Mouse (Mus musculus): ENCODE results near the gene Snupn. TPM values are rescaled to one million over a fixed set of nuclear protein-coding genes. Genes with fewer than 3 reads are reported as not detected.

Gene Snupn
- polyA plus RNA-seq, 1 experiment, result 15.2 TPM

GRCm38 (mm10) chr9:56923841-56924650 is 26.6 kb upstream of the Snupn start:
- TF ChIP-seq POLR2A (IDR thresholded peaks at IDR 0.05; ENCODE audit: borderline replicate concordance, extremely low read depth, insufficient read depth, insufficient read length, poor library complexity, severe bottlenecking) (no peak), CTCF (IDR thresholded peaks at IDR 0.05; ENCODE audit: borderline replicate concordance, extremely low read depth, insufficient read depth, insufficient read length) (no peak)
- no peak for DNase-seq (ENCODE audit: low read depth)

DNA sequence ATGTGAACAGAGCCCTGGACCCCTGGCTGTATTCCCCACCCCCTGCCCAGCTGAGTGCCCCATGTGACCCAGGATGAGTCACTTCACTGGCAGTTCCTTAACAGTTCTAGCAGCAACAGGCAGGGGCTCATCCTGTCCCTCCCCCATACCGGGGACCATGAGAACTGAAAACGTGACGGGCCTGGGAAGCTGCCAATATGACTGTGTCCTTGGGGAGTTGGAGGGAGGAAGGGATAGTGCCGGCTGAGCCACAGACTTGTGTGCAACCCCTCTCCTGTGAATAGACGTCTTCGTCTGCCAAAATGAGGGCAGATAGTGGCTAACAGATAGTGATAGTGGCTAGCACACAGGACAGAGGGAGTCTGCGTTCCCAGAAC is 26.0 kb upstream of the Snupn start:
- TF ChIP-seq POLR2A (IDR thresholded peaks at IDR 0.05; ENCODE audit: borderline replicate concordance, extremely low read depth, insufficient read depth, insufficient read length, poor library complexity, severe bottlenecking) (no peak), CTCF (IDR thresholded peaks at IDR 0.05; ENCODE audit: borderline replicate concordance, extremely low read depth, insufficient read depth, insufficient read length) (no peak)
- DNase-seq (ENCODE audit: low read depth), result peak; percentile 67

- peak; percentile 1 for DNase-seq (ENCODE audit: low read depth)
- TF ChIP-seq CTCF (IDR thresholded peaks at IDR 0.05; ENCODE audit: borderline replicate concordance, extremely low read depth, insufficient read depth, insufficient read length) (no peak), POLR2A (IDR thresholded peaks at IDR 0.05; ENCODE audit: borderline replicate concordance, extremely low read depth, insufficient read depth, insufficient read length, poor library complexity, severe bottlenecking) (no peak)
These were observed 25.2 kb upstream of the Snupn start for GRCm38 (mm10) chr9:56925291-56926024.

GRCm38 (mm10) chr9:56926025-56926360 is 24.7 kb upstream of the Snupn start:
- no peak for DNase-seq (ENCODE audit: low read depth)
- TF ChIP-seq CTCF (IDR thresholded peaks at IDR 0.05; ENCODE audit: borderline replicate concordance, extremely low read depth, insufficient read depth, insufficient read length) (no peak), POLR2A (IDR thresholded peaks at IDR 0.05; ENCODE audit: borderline replicate concordance, extremely low read depth, insufficient read depth, insufficient read length, poor library complexity, severe bottlenecking) (no peak)

- DNase-seq (ENCODE audit: low read depth), result no peak
- TF ChIP-seq CTCF (IDR thresholded peaks at IDR 0.05; ENCODE audit: borderline replicate concordance, extremely low read depth, insufficient read depth, insufficient read length) (no peak), POLR2A (IDR thresholded peaks at IDR 0.05; ENCODE audit: borderline replicate concordance, extremely low read depth, insufficient read depth, insufficient read length, poor library complexity, severe bottlenecking) (no peak)
These were observed 24.3 kb upstream of the Snupn start for GRCm38 (mm10) chr9:56926387-56926786.

GRCm38 (mm10) chr9:56927191-56928012 is 23.3 kb upstream of the Snupn start:
- TF ChIP-seq POLR2A (IDR thresholded peaks at IDR 0.05; ENCODE audit: borderline replicate concordance, extremely low read depth, insufficient read depth, insufficient read length, poor library complexity, severe bottlenecking) (no peak), CTCF (IDR thresholded peaks at IDR 0.05; ENCODE audit: borderline replicate concordance, extremely low read depth, insufficient read depth, insufficient read length) (no peak)
- peak; percentile 47 for DNase-seq (ENCODE audit: low read depth)

DNA sequence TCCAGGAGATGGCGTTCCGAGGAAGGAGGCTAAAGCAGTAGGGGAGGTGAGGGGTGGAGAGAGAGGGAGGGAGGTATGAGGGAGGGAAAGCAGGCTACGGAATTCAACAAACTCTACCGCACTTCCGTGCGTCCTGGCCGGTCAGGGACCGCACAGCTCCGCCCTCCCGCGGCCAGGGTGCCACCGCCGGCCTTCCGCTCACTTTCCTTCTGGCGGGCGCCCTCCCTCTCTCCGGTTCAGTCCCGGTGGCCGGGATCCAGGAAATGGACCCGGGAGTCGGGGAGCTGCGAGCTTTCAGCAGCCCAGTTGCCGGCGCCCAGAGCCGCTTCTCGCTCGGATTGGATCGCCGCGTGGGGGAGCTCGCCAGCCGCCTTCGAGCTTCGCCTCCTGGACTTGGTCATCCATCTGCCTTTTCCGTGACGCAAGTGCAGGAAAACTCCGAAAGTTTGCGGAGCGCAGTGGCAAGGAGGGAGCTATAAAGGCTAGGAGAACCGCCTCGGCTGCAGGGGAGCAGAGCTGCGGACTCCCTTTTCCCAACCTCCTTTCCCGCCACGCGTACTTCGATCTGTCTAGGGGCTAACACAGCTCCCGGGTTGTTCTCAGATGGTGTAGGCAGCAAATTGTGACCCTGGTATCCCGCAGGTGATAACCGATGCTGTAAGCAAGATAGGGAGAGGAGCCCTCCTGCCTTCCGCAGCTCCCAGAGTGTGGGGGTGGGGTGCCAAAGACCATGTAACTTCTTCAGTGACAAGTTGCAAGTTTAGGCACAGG is 22.5 kb upstream of the Snupn start, which contains the start of gene Snx33:
Gene Snx33 (minus strand): TSS at position 331 of the 771 bp plus-strand sequence.
- TF ChIP-seq CTCF (IDR thresholded peaks at IDR 0.05; ENCODE audit: borderline replicate concordance, extremely low read depth, insufficient read depth, insufficient read length) (peak; percentile 61), POLR2A (IDR thresholded peaks at IDR 0.05; ENCODE audit: borderline replicate concordance, extremely low read depth, insufficient read depth, insufficient read length, poor library complexity, severe bottlenecking) (peak; percentile 42; the same call in 1 of the 2 replicates)
- peak; percentile 93 for DNase-seq (ENCODE audit: low read depth)

DNA sequence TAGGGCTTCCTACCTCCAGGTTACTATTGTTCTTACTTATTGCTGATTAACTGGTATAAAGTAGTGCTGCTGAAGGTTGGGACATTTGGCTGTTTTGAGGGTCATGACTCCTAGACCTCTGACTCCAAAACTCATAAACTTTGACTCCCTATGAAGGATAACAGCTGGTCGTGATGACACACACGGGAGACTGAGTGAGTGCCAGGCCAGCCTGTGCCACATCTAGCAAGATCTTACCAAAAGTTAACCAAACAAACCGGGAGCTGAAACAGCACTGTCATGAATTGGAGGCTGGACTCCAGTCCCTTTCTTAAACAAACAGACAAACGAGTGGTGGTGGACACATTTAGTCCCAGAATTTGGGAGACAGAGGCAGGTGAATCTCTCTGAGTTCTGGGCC is 21.2 kb upstream of the Snupn start:
- DNase-seq (ENCODE audit: low read depth), result no peak

GRCm38 (mm10) chr9:56930556-56930955 is 20.1 kb upstream of the Snupn start:
- DNase-seq (ENCODE audit: low read depth), result no peak

More for the DNA sequence above, 21.2 kb upstream of the Snupn start:
- TF ChIP-seq CTCF (IDR thresholded peaks at IDR 0.05; ENCODE audit: borderline replicate concordance, extremely low read depth, insufficient read depth, insufficient read length), result no peak
- no peak for TF ChIP-seq POLR2A (IDR thresholded peaks at IDR 0.05; ENCODE audit: borderline replicate concordance, extremely low read depth, insufficient read depth, insufficient read length, poor library complexity, severe bottlenecking)

DNA sequence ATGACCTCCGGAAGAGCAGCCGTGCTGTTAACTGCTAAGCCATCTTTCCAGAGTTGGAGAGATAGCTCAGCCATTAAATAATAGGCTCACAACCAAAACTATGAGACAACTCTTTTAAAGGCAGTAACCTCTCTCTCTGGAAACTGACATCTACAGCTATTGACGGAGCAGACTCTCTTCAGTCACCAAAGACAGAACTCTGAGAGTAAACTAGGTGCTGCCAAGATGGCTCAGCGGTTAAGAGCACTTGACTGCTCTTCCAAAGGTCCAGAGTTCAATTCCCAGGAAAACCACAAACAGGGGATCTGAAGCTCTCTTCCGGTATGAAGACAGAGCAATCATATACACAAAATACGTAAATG is 13.8 kb upstream of the Snupn start:
- no peak for TF ChIP-seq CTCF (IDR thresholded peaks at IDR 0.05; ENCODE audit: borderline replicate concordance, extremely low read depth, insufficient read depth, insufficient read length)
- TF ChIP-seq POLR2A (IDR thresholded peaks at IDR 0.05; ENCODE audit: borderline replicate concordance, extremely low read depth, insufficient read depth, insufficient read length, poor library complexity, severe bottlenecking), result no peak
- DNase-seq (ENCODE audit: low read depth), result no peak

More at GRCm38 (mm10) chr9:56930556-56930955, 20.1 kb upstream of the Snupn start:
- no peak for TF ChIP-seq CTCF (IDR thresholded peaks at IDR 0.05; ENCODE audit: borderline replicate concordance, extremely low read depth, insufficient read depth, insufficient read length)
- no peak for TF ChIP-seq POLR2A (IDR thresholded peaks at IDR 0.05; ENCODE audit: borderline replicate concordance, extremely low read depth, insufficient read depth, insufficient read length, poor library complexity, severe bottlenecking)

Data from brain, embryonic 14.5 days (tissue).